Mouse (Mus musculus) left cerebral cortex, postnatal 25 days (tissue): ENCODE results near the gene Insyn1. TPM values are rescaled to one million over a fixed set of nuclear protein-coding genes. Genes with fewer than 3 reads are reported as not detected.

ENCODE experiments used
- DNase-seq, 2 experiments: peaks; one replicate each; pipeline ENCODE4 v3.0.0; 2022; ENCODE audit warnings: low spot score in 2 of 2, mixed read lengths in 1 of 2
- intact Hi-C: fragments of 180-260 bp; cut with DNase I; formaldehyde crosslinking; loops from one replicate; pipeline ENCODE4 v1.15.1; 2025
- total RNA-seq, 2 experiments: library from RNA; stranded (reverse); gene quantifications; 2 replicates each; pipeline ENCODE4 v1.2.3; 2021

The Insyn1 gene
- total RNA-seq, 2 experiments from 2014 or later: 221 to 222 TPM

- no peak for DNase-seq
Measured at GRCm38 (mm10) chr9:58525108-58525507, 36.7 kb downstream of the Insyn1 start.

GRCm38 (mm10) chr9:58527841-58528240 lies 39.4 kb downstream of the Insyn1 start:
- no peak for DNase-seq

More at GRCm38 (mm10) chr9:58525108-58525507, 36.7 kb downstream of the Insyn1 start:
- intact Hi-C loops: no loop called here

GRCm38 (mm10) chr9:58530407-58530806 lies 42.0 kb downstream of the Insyn1 start:
- intact Hi-C loops: no loop called here

More at GRCm38 (mm10) chr9:58527841-58528240, 39.4 kb downstream of the Insyn1 start:
- intact Hi-C loops: no loop called here

GRCm38 (mm10) chr9:58532236-58532635 lies 43.8 kb downstream of the Insyn1 start:
- intact Hi-C loops: no loop called here
- DNase-seq: no peak

More at GRCm38 (mm10) chr9:58530407-58530806, 42.0 kb downstream of the Insyn1 start:
- no peak for DNase-seq

GRCm38 (mm10) chr9:58533322-58533721 lies 44.9 kb downstream of the Insyn1 start:
- intact Hi-C loops: no loop called here
- DNase-seq: no peak

- peak; percentile 55 to 80 for DNase-seq
- intact Hi-C loops: loop anchor here (1.0 to 5.0 kb wide), 2 partner anchors 204 to 338 kb away; no protein-coding TSS in a partner anchor
Measured at GRCm38 (mm10) chr9:58534766-58535165, 46.4 kb downstream of the Insyn1 start.

- DNase-seq: no peak
- intact Hi-C loops: loop anchor here (1.0 to 5.0 kb wide), 2 partner anchors 205 to 337 kb away; no protein-coding TSS in a partner anchor
Measured at GRCm38 (mm10) chr9:58535447-58536134, 47.2 kb downstream of the Insyn1 start.

GRCm38 (mm10) chr9:58537774-58538173 lies 49.4 kb downstream of the Insyn1 start:
- DNase-seq: no peak
- intact Hi-C loops: loop anchor here (5.0 kb wide), 1 partner anchor 335 kb away; no protein-coding TSS in a partner anchor

- intact Hi-C loops: loop anchor here (1.0 to 5.0 kb wide), 4 partner anchors 38 to 332 kb away; no protein-coding TSS in a partner anchor
- DNase-seq: peak; percentile 54 to 76
Measured at GRCm38 (mm10) chr9:58539886-58540285, 51.5 kb downstream of the Insyn1 start.

- peak; percentile 78 to 81 for DNase-seq
- intact Hi-C loops: loop anchor here (2.0 kb wide), 2 partner anchors 109 to 117 kb away; no protein-coding TSS in a partner anchor
Measured at GRCm38 (mm10) chr9:58541895-58542338, 53.5 kb downstream of the Insyn1 start.

- intact Hi-C loops: no loop called here
- DNase-seq: peak; percentile 63 to 81
Measured at GRCm38 (mm10) chr9:58544879-58545324, 56.5 kb downstream of the Insyn1 start.

GRCm38 (mm10) chr9:58545428-58545827 lies 57.0 kb downstream of the Insyn1 start:
- intact Hi-C loops: no loop called here
- no peak for DNase-seq

- peak; percentile 40 to 90 for DNase-seq
- intact Hi-C loops: loop anchor here (1.0 kb wide), 1 partner anchor 36 kb away; the partner anchor contains the start of gene Nptn
Measured at GRCm38 (mm10) chr9:58546630-58547360, 58.4 kb downstream of the Insyn1 start.

GRCm38 (mm10) chr9:58548897-58549296 lies 60.5 kb downstream of the Insyn1 start:
- intact Hi-C loops: no loop called here
- no peak for DNase-seq

Other genes starting within 250 kb of the Insyn1 start
- 10 to 100 TPM; 13.0 to 18.2 TPM for gene Pml, start 238.8 kb upstream of the Insyn1 start, total RNA-seq
- gene Stoml1, start 235.4 kb upstream of the Insyn1 start, total RNA-seq: 10 to 100 TPM; 64.3 to 71.4 TPM
- 1 to 10 TPM; 2.0 to 2.6 TPM for gene Loxl1, start 175.4 kb upstream of the Insyn1 start, total RNA-seq
- gene Tbc1d21, start 118.1 kb upstream of the Insyn1 start, total RNA-seq: not detected
- gene Cd276, start 66.8 kb downstream of the Insyn1 start, total RNA-seq: 1 to 10 TPM; 8.2 to 8.7 TPM
- 1,000 to 10,000 TPM; 1,057 to 1,077 TPM for gene Nptn, start 93.6 kb downstream of the Insyn1 start, total RNA-seq